27 mouse cellular contexts compared by ENCODE assay signal in the genomic region with DNA sequence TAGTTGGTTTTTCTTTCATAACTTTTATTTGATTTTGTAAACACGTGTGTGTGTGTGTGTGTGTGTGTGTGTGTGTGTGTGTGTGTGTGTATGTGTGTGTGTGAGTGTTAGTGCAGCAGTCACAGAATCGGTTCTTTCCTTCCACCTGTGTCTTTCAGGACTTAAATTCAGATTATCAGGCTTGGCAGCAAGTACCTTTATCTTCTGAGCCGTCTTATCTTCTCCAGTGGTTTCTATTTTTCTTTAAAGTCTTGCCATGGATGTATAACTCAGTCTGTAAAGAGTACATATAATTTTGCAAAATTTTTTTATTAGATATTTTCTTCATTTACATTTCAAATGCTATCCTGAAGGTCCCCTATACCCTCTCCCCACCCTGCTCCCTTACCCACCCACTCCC.
"Had no signal": no experiment of that assay in that cellular context is flagged by ENCODE, and none has a peak within 500 bp of the region (broad histone marks: within the 10 kb centered on the region; RNA-seq: fewer than 3 reads in every experiment).

No protein-coding gene starts in this region.

- H3K4me3 ChIP-seq: limb, embryonic 10.5 days; limb, embryonic 12.5 days; limb, embryonic 13.5 days; limb, embryonic 15.5 days; liver, embryonic 12.5 days; liver, embryonic 13.5 days; liver, embryonic 15.5 days; lung, embryonic 15.5 days; megakaryocyte, embryonic 14.5 days; midbrain, embryonic 10.5 days; midbrain, embryonic 12.5 days; midbrain, embryonic 13.5 days; midbrain, embryonic 15.5 days; myocyte had no signal

- H3K36me3 ChIP-seq: limb, embryonic 10.5 days; limb, embryonic 12.5 days; limb, embryonic 13.5 days; limb, embryonic 15.5 days; liver, embryonic 12.5 days; liver, embryonic 13.5 days; liver, embryonic 15.5 days; lung, embryonic 15.5 days; midbrain, embryonic 10.5 days; midbrain, embryonic 12.5 days; midbrain, embryonic 13.5 days; midbrain, embryonic 15.5 days had no signal

- DNase-seq: left cerebral cortex, postnatal 4 days; liver; liver, embryonic 13.5 days; liver, postnatal 0 days; lung, adult 18-20 months; lung, adult 2 months; lung, embryonic 14.5 days; lung, postnatal 10 days; lung, postnatal 14 days; lung, postnatal 36 days; lung, postnatal 4 days; midbrain, embryonic 14.5 days had no signal

- H3K9me3 ChIP-seq: limb, embryonic 10.5 days; limb, embryonic 12.5 days; limb, embryonic 13.5 days; limb, embryonic 15.5 days; liver, embryonic 12.5 days; liver, embryonic 13.5 days; liver, embryonic 15.5 days; lung, embryonic 15.5 days; megakaryocyte, embryonic 14.5 days; midbrain, embryonic 10.5 days; midbrain, embryonic 12.5 days; midbrain, embryonic 13.5 days; midbrain, embryonic 15.5 days had no signal

- H3K27me3 ChIP-seq: lung, embryonic 15.5 days had no signal

- H3K9ac ChIP-seq: limb, embryonic 12.5 days; limb, embryonic 13.5 days; limb, embryonic 15.5 days; liver, embryonic 12.5 days; liver, embryonic 13.5 days; liver, embryonic 14.5 days; liver, embryonic 15.5 days; liver, postnatal 0 days; lung, embryonic 14.5 days; lung, embryonic 15.5 days; midbrain, embryonic 12.5 days; midbrain, embryonic 13.5 days; midbrain, embryonic 15.5 days had no signal

- H3K27ac ChIP-seq: limb, embryonic 10.5 days; limb, embryonic 12.5 days; limb, embryonic 13.5 days; limb, embryonic 15.5 days; liver, embryonic 12.5 days; liver, embryonic 13.5 days; liver, embryonic 14.5 days; liver, embryonic 15.5 days; lung, embryonic 15.5 days; macrophage; midbrain, embryonic 10.5 days; midbrain, embryonic 12.5 days; midbrain, embryonic 13.5 days; midbrain, embryonic 15.5 days had no signal
